Mouse (Mus musculus) liver, adult 2 months (tissue): ENCODE results near the gene Robo4. TPM values are rescaled to one million over a fixed set of nuclear protein-coding genes. Genes with fewer than 3 reads are reported as not detected.

Experiments used
- DNase-seq: peaks from one replicate; pipeline ENCODE4 v3.0.0-alpha.2; 2011; ENCODE audit warnings: low read depth, low spot score; ENCODE audit errors: extremely low read depth
- H3K27ac ChIP-seq: fragments of 200-500 bp; replicated peaks from 2 replicates; pipeline ENCODE4 v1.5.1; 2012; ENCODE audit warnings: low read depth, mild to moderate bottlenecking, control low read depth, inconsistent platforms, low read length; ENCODE audit not compliant: insufficient read depth
- H3K27me3 ChIP-seq: fragments of 200-500 bp; 2 replicates; pipeline ENCODE4 v1.6.1; 2012; ENCODE audit warnings: mild to moderate bottlenecking, moderate library complexity, low read length, inconsistent platforms; ENCODE audit not compliant: control insufficient read depth, insufficient read depth
- H3K36me3 ChIP-seq: fragments of 200-500 bp; 2 replicates; pipeline ENCODE4 v1.6.1; 2012; ENCODE audit warnings: low read length, inconsistent platforms; ENCODE audit not compliant: control insufficient read depth, insufficient read depth
- H3K4me1 ChIP-seq: fragments of 200-500 bp; 2 replicates; pipeline ENCODE4 v1.6.1; 2011; ENCODE audit warnings: low read length; ENCODE audit not compliant: control insufficient read depth, insufficient read depth
- H3K4me3 ChIP-seq: fragments of 200-500 bp; 2 replicates; pipeline ENCODE4 v1.5.1; 2011; ENCODE audit warnings: low read depth, mild to moderate bottlenecking, control low read depth, low read length, moderate library complexity; ENCODE audit not compliant: insufficient read depth
- H3K79me2 ChIP-seq: fragments of 200-500 bp; 2 replicates; pipeline ENCODE4 v1.6.1; 2012; ENCODE audit warnings: inconsistent platforms, mild to moderate bottlenecking, low read length, moderate library complexity; ENCODE audit not compliant: control insufficient read depth, insufficient read depth
- H3K9ac ChIP-seq: fragments of 200-500 bp; 2 replicates; pipeline ENCODE4 v1.6.1; 2012; ENCODE audit warnings: low read depth, mild to moderate bottlenecking, control low read depth, inconsistent platforms, low read length
- CTCF ChIP-seq: fragments of 200-500 bp; IDR thresholded peaks from 2 replicates; pipeline ENCODE4 v1.5.1; 2011; ENCODE audit warnings: low read depth, low read length, control low read depth
- POLR2A ChIP-seq: fragments of 200-500 bp; IDR thresholded peaks from 2 replicates; pipeline ENCODE4 v1.6.1; 2011; ENCODE audit warnings: low read length, control low read depth; ENCODE audit not compliant: insufficient read depth; ENCODE audit errors: extremely low read depth
- WGBS: fragments of 180-500 bp; shearing (Covaris S2); methylation state at CpG from one replicate; pipeline ENCODE4 v1.1.7; 2018; 5-methylcytosine and 5-hydroxymethylcytosine counted together
- polyA plus RNA-seq: library from polyadenylated mRNA; depleted of rRNA; stranded (reverse); fragments of >200 nt; gene quantifications from 2 replicates; pipeline ENCODE4 v1.2.3, GENCODE M21; 2012
- total RNA-seq: library from RNA; depleted of rRNA; stranded (reverse); fragments of >200 nt; gene quantifications from 2 replicates; pipeline ENCODE4 v1.2.3, GENCODE M21; 2014

Gene Robo4
- total and polyA plus RNA-seq, 2 experiments: 3.6 to 7.4 TPM

GRCm38 (mm10) chr9:37434932-37435331 is 33.2 kb downstream of the Robo4 start:
- H3K4me1 ChIP-seq: no peaks in the 10 kb centered on the region
- WGBS: 12% methylated on average over 14 of the region's 14 CpGs
- H3K27ac ChIP-seq: no peak overlapping the region
- H3K79me2 ChIP-seq: no peaks in the 10 kb centered on the region
- H3K9ac ChIP-seq: no peak overlapping the region
- TF ChIP-seq CTCF: no peak
- no peak for TF ChIP-seq POLR2A
- no peak overlapping the region for H3K4me3 ChIP-seq
- DNase-seq: no peak
- H3K27me3 ChIP-seq: no peaks in the 10 kb centered on the region; the same call in 1 of the 2 replicates
- H3K36me3 ChIP-seq: no peaks in the 10 kb centered on the region

- Histone ChIP-seq H3K27me3 (no peaks in the 10 kb centered on the region; the same call in 1 of the 2 replicates), H3K9ac (no peak overlapping the region), H3K27ac (no peak overlapping the region), H3K36me3 (no peaks in the 10 kb centered on the region), H3K79me2 (no peaks in the 10 kb centered on the region), H3K4me3 (no peak overlapping the region), H3K4me1 (no peaks in the 10 kb centered on the region)
- 11% methylated on average over 4 of the region's 4 CpGs for WGBS
- no peak for DNase-seq
- TF ChIP-seq CTCF: no peak
- no peak for TF ChIP-seq POLR2A
Observed at GRCm38 (mm10) chr9:37435616-37436015, 33.9 kb downstream of the Robo4 start.

GRCm38 (mm10) chr9:37437772-37438735 is 36.4 kb downstream of the Robo4 start:
- Histone ChIP-seq H3K27me3 (no peaks in the 10 kb centered on the region; the same call in 1 of the 2 replicates), H3K79me2 (no peaks in the 10 kb centered on the region), H3K27ac (no peak overlapping the region), H3K36me3 (no peaks in the 10 kb centered on the region), H3K9ac (no peak overlapping the region), H3K4me1 (no peaks in the 10 kb centered on the region), H3K4me3 (no peak overlapping the region)
- TF ChIP-seq POLR2A: no peak
- TF ChIP-seq CTCF: no peak
- 58% methylated on average over 3 of the region's 3 CpGs for WGBS
- DNase-seq: no peak

GRCm38 (mm10) chr9:37452401-37452800 is 50.7 kb downstream of the Robo4 start:
- Histone ChIP-seq H3K9ac (no peak overlapping the region), H3K36me3 (no peaks in the 10 kb centered on the region), H3K27ac (no peak overlapping the region), H3K4me3 (no peak overlapping the region), H3K4me1 (0 out of 2 replicates have a peak, but pooled peaks cover 2% of the 10 kb centered on the region), H3K27me3 (peaks cover 7% of the 10 kb centered on the region), H3K79me2 (no peaks in the 10 kb centered on the region)
- no peak for DNase-seq
- 19% methylated on average over 5 of the region's 5 CpGs for WGBS
- TF ChIP-seq POLR2A: no peak
- no peak for TF ChIP-seq CTCF

- peaks cover 7% of the 10 kb centered on the region for H3K27me3 ChIP-seq
- 60% methylated on average over 4 of the region's 4 CpGs for WGBS
Observed at GRCm38 (mm10) chr9:37453328-37453727, 51.6 kb downstream of the Robo4 start.

GRCm38 (mm10) chr9:37454011-37454492 is 52.4 kb downstream of the Robo4 start:
- no peaks in the 10 kb centered on the region for H3K36me3 ChIP-seq
- 0 out of 2 replicates have a peak, but pooled peaks cover 2% of the 10 kb centered on the region for H3K4me1 ChIP-seq
- 60% methylated on average over 6 of the region's 6 CpGs for WGBS
- no peak for DNase-seq
- no peak overlapping the region for H3K4me3 ChIP-seq
- H3K27me3 ChIP-seq: peaks cover 7% of the 10 kb centered on the region
- H3K79me2 ChIP-seq: no peaks in the 10 kb centered on the region
- no peak overlapping the region for H3K9ac ChIP-seq
- H3K27ac ChIP-seq: no peak overlapping the region
- TF ChIP-seq POLR2A (no peak), CTCF (no peak)

More at GRCm38 (mm10) chr9:37453328-37453727, 51.6 kb downstream of the Robo4 start:
- no peak for DNase-seq
- no peaks in the 10 kb centered on the region for H3K36me3 ChIP-seq
- H3K4me1 ChIP-seq: 0 out of 2 replicates have a peak, but pooled peaks cover 2% of the 10 kb centered on the region
- TF ChIP-seq CTCF: no peak
- TF ChIP-seq POLR2A: no peak
- no peak overlapping the region for H3K27ac ChIP-seq
- no peaks in the 10 kb centered on the region for H3K79me2 ChIP-seq
- no peak overlapping the region for H3K9ac ChIP-seq
- no peak overlapping the region for H3K4me3 ChIP-seq
